Comparison of ENCODE assay signal across 15 mouse cellular contexts in genomic region chr1:138289455-138290425, GRCm38 (mm10). TPM values are rescaled to one million over a fixed set of nuclear protein-coding genes. Genes with fewer than 3 reads are reported as not detected.
DNase-seq lines count a peak whose midpoint lies in the region; ATAC-seq and TF ChIP-seq lines count a peak whose summit lies in the region.
"Had no signal": no experiment of that assay in that cellular context is flagged by ENCODE, and none has a peak within 500 bp of the region (broad histone marks: within the 10 kb centered on the region; RNA-seq: fewer than 3 reads in every experiment).

No protein-coding gene starts in this region.

- intact Hi-C loops in left cerebral cortex, postnatal 14 days (cut with DNase I) = loop anchor here (10.0 kb wide), 1 partner anchor 145 kb away; no protein-coding TSS in a partner anchor
- intact Hi-C loops in left cerebral cortex, postnatal 36 days (cut with DNase I) = loop anchor here (2.0 kb wide), 1 partner anchor 141 kb away; no protein-coding TSS in a partner anchor

- H3K9ac ChIP-seq in CH12.LX (ENCODE audit: insufficient read depth, low read depth) = no peak overlapping the region
- no peak overlapping the region for H3K9ac ChIP-seq in forebrain, postnatal 0 days
- H3K9ac ChIP-seq: intestine, embryonic 15.5 days had no signal

- ATAC-seq in forebrain, postnatal 0 days = peak; percentile 89
- ATAC-seq: intestine, embryonic 15.5 days had no signal

- peaks cover 7 to 31% of the 10 kb centered on the region in 2 experiments; a peak in 3 of 4 replicates for H3K4me1 ChIP-seq in CH12.LX (ENCODE audit: control insufficient read depth in 1 of 2, insufficient read depth in 2 of 2)
- H3K4me1 ChIP-seq in forebrain, postnatal 0 days (ENCODE audit: insufficient read depth) = peaks cover 6% of the 10 kb centered on the region; the same call in 1 of the 2 replicates
- H3K4me1 ChIP-seq: intestine, embryonic 15.5 days had no signal

- no peak for TF ChIP-seq POLR2A in CH12.LX (IDR thresholded peaks at IDR 0.05; ENCODE audit: low read depth, low read length)

- DNase-seq in left cerebral cortex, postnatal 14 days (ENCODE audit: low spot score in 2 of 2) = peak; percentile 25 to 82
- no peak for DNase-seq in left cerebral cortex, postnatal 36 days (ENCODE audit: low spot score in 2 of 2)
- DNase-seq in A20 (ENCODE audit: low read depth, low spot score) = peak; percentile 50
- DNase-seq in CH12.LX (ENCODE audit: extremely low read depth) = peak; percentile 61
- DNase-seq in forebrain, postnatal 0 days = peak; percentile 69
- DNase-seq in kidney, adult 18-20 months = no peak
- DNase-seq in kidney, postnatal 25 days = no peak
- DNase-seq: heart, adult 11 months; heart, postnatal 36 days; liver had no signal

- no peaks in the 10 kb centered on the region for H3K79me2 ChIP-seq in CH12.LX (replicated peaks; ENCODE audit: control insufficient read depth, extremely low read depth, insufficient read depth, poor library complexity, severe bottlenecking)

- no peak overlapping the region for H3K4me3 ChIP-seq in CH12.LX (replicated peaks in 1 of 3; ENCODE audit: low read depth in 2 of 3, low read length in 2 of 3, poor library complexity in 1 of 3)
- no peak overlapping the region for H3K4me3 ChIP-seq in forebrain, postnatal 0 days (ENCODE audit: low read depth, low read length)
- H3K4me3 ChIP-seq: erythroblast, embryonic 14.5 days; intestine, embryonic 15.5 days had no signal

- dilution Hi-C loops in CH12.LX (cut with MboI; ENCODE audit: extremely low pct_ligation_motif_present, extremely low pct_unique_long_range_greater_than_20kb, low sequenced_read_pairs) = no loop called here

- in situ Hi-C loops in CH12.LX (cut with MboI; ENCODE audit: low pct_ligation_motif_present, low pct_unique_long_range_greater_than_20kb, low sequenced_read_pairs) = no loop called here

- H3K36me3 ChIP-seq in CH12.LX (replicated peaks in 1 of 2; ENCODE audit: control insufficient read depth in 1 of 2, insufficient read depth in 1 of 2, low read length in 1 of 2) = no peaks in the 10 kb centered on the region
- no peaks in the 10 kb centered on the region for H3K36me3 ChIP-seq in forebrain, postnatal 0 days (ENCODE audit: insufficient read depth)
- H3K36me3 ChIP-seq: intestine, embryonic 15.5 days had no signal

- no peak overlapping the region for H3K27ac ChIP-seq in CH12.LX (ENCODE audit: insufficient read depth, low read depth)
- peak overlapping the region; percentile 75 for H3K27ac ChIP-seq in forebrain, postnatal 0 days (ENCODE audit: low read depth, low read length)
- H3K27ac ChIP-seq: intestine, embryonic 15.5 days; macrophage had no signal

- WGBS in forebrain, postnatal 0 days = 26% methylated on average over 7 of the region's 7 CpGs

- peak overlapping the region; percentile 29; the same call in 1 of the 2 replicates for H3K4me2 ChIP-seq in CH12.LX (ENCODE audit: insufficient read depth, low read depth, poor library complexity, severe bottlenecking)
- no peak overlapping the region for H3K4me2 ChIP-seq in forebrain, postnatal 0 days (ENCODE audit: low read depth)
- H3K4me2 ChIP-seq: intestine, embryonic 15.5 days had no signal

- TF ChIP-seq RAD21 in CH12.LX (IDR thresholded peaks at IDR 0.05; ENCODE audit: low read depth, low read length) = no peak

- no peak for TF ChIP-seq CTCF in CH12.LX (conservative IDR thresholded peaks at IDR 0.05 in 1 of 2, IDR thresholded peaks at IDR 0.05 in 1 of 2; ENCODE audit: low read depth in 2 of 2, low read length in 2 of 2)
- TF ChIP-seq CTCF in forebrain, postnatal 0 days (IDR thresholded peaks at IDR 0.05; ENCODE audit: low read depth) = no peak

- peak; percentile 93 for TF ChIP-seq EP300 in CH12.LX (IDR thresholded peaks at IDR 0.05; ENCODE audit: low read length)

- no peaks in the 10 kb centered on the region for H3K9me3 ChIP-seq in CH12.LX (replicated peaks; ENCODE audit: low read length)
- H3K9me3 ChIP-seq in forebrain, postnatal 0 days (ENCODE audit: low read length) = no peaks in the 10 kb centered on the region
- H3K9me3 ChIP-seq: intestine, embryonic 15.5 days had no signal

- H3K27me3 ChIP-seq in CH12.LX (replicated peaks) = no peaks in the 10 kb centered on the region
- H3K27me3 ChIP-seq in forebrain, postnatal 0 days (ENCODE audit: insufficient read depth, low read length) = no peaks in the 10 kb centered on the region
- H3K27me3 ChIP-seq: intestine, embryonic 15.5 days had no signal

TF ChIP-seq in CH12.LX, 34 proteins besides CTCF, POLR2A, EP300 and RAD21:
- TF ChIP-seq USF1 (IDR thresholded peaks at IDR 0.05; ENCODE audit: low read depth, low read length) = no peak
- peak; percentile 93 for TF ChIP-seq JUN (IDR thresholded peaks at IDR 0.05; ENCODE audit: insufficient read depth, low read depth, low read length)
- TF ChIP-seq ZMIZ1 (IDR thresholded peaks at IDR 0.05; ENCODE audit: low read depth, low read length) = no peak
- TF ChIP-seq MAZ (IDR thresholded peaks at IDR 0.05; ENCODE audit: low read depth, low read length) = no peak
- TF ChIP-seq TCF12 (IDR thresholded peaks at IDR 0.05; ENCODE audit: low read depth, low read length) = peak; percentile 79
- TF ChIP-seq SIN3A (IDR thresholded peaks at IDR 0.05; ENCODE audit: low read length) = no peak
- TF ChIP-seq RCOR1 (conservative IDR thresholded peaks at IDR 0.05; ENCODE audit: low read depth, low read length) = peak; percentile 90
- no peak for TF ChIP-seq E2F4 (IDR thresholded peaks at IDR 0.05; ENCODE audit: insufficient replicate concordance, low read depth, low read length)
- TF ChIP-seq MYC (IDR thresholded peaks at IDR 0.05; ENCODE audit: low read depth, low read length) = 0 out of 2 replicates have a peak, but pooled peaks have one; percentile 39
- peak; percentile 79 for TF ChIP-seq MEF2A (IDR thresholded peaks at IDR 0.05; ENCODE audit: borderline replicate concordance, low read depth, low read length)
- no peak for TF ChIP-seq ZNF384 (IDR thresholded peaks at IDR 0.05; ENCODE audit: low read depth, low read length)
- peak; percentile 91 for TF ChIP-seq ETS1 (conservative IDR thresholded peaks at IDR 0.05; ENCODE audit: low read depth, low read length)
- peak; percentile 97 for TF ChIP-seq IRF4 (IDR thresholded peaks at IDR 0.05; ENCODE audit: low read depth, low read length)
- peak; percentile 85 for TF ChIP-seq MAFK (IDR thresholded peaks at IDR 0.05; ENCODE audit: insufficient replicate concordance, low read length)
- no peak for TF ChIP-seq NRF1 (IDR thresholded peaks at IDR 0.05; ENCODE audit: low read depth, low read length)
- TF ChIP-seq BHLHE40 (IDR thresholded peaks at IDR 0.05; ENCODE audit: low read depth, low read length) = peak; percentile 84
- TF ChIP-seq CHD2 (IDR thresholded peaks at IDR 0.05; ENCODE audit: low read length) = no peak
- peak; percentile 94 for TF ChIP-seq JUND (conservative IDR thresholded peaks at IDR 0.05; ENCODE audit: low read depth, low read length)

RNA-seq across cellular contexts. Expression of gene Atp6v1g3, which starts 16.2 kb away (rescaled TPM):
- not detected for total RNA-seq in left cerebral cortex, postnatal 14 days (2021)
- not detected for total RNA-seq in left cerebral cortex, postnatal 36 days (2021)
- total RNA-seq in CH12.LX (2012; rRNA removed) (not detected in 2 replicates), CH12.LX (2014; rRNA removed) (not detected in 2 replicates)
- not detected in 2 replicates for polyA plus RNA-seq in CH12.LX (2012; ENCODE audit: insufficient read length, low read depth)
- not detected in 2 replicates for total RNA-seq in forebrain, postnatal 0 days (2014; rRNA removed)
- polyA plus RNA-seq in forebrain, postnatal 0 days (2015; fragmentation: Nextera tagmentation; extraction: Ambion mirVana) = not detected in 2 replicates
- total RNA-seq: heart, postnatal 36 days; layer of hippocampus, adult 18-20 months had no signal
- polyA plus RNA-seq: erythroblast, embryonic 14.5 days; intestine, embryonic 15.5 days; macrophage; stomach, embryonic 14.5 days had no signal

Comparison
In these comparisons a context has a peak if more than half of its experiments do, and no peak if none do; other contexts are left out.
1. DNase-seq: peak in left cerebral cortex, postnatal 14 days (2 of 2), A20 (single experiment), CH12.LX (single experiment) and forebrain, postnatal 0 days (single experiment); none in left cerebral cortex, postnatal 36 days (0 of 2), kidney, adult 18-20 months (single experiment) and kidney, postnatal 25 days (0 of 2).